10 mouse cellular contexts compared by ENCODE assay signal in genomic region chr11:26103698-26104097, GRCm38 (mm10).
DNase-seq lines count a peak whose midpoint lies in the region; ATAC-seq and TF ChIP-seq lines count a peak whose summit lies in the region.
"Had no signal": no experiment of that assay in that cellular context is flagged by ENCODE, and none has a peak within 500 bp of the region (broad histone marks: within the 10 kb centered on the region; RNA-seq: fewer than 3 reads in every experiment).

No protein-coding gene starts in this region.

- no peaks in the 10 kb centered on the region for H3K9me3 ChIP-seq in kidney, embryonic 16.5 days (ENCODE audit: low read length)
- no peaks in the 10 kb centered on the region for H3K9me3 ChIP-seq in forebrain, embryonic 14.5 days (replicated peaks; ENCODE audit: control insufficient read depth, low read length)
- no peaks in the 10 kb centered on the region for H3K9me3 ChIP-seq in midbrain, embryonic 16.5 days (replicated peaks; ENCODE audit: control insufficient read depth, low read length, poor library complexity, severe bottlenecking)
- H3K9me3 ChIP-seq: liver, embryonic 13.5 days had no signal

- no peaks in the 10 kb centered on the region for H3K36me3 ChIP-seq in kidney, embryonic 16.5 days (ENCODE audit: insufficient read depth, low read length)
- no peaks in the 10 kb centered on the region for H3K36me3 ChIP-seq in forebrain, embryonic 14.5 days (ENCODE audit: control insufficient read depth, insufficient read depth, low read length)
- H3K36me3 ChIP-seq in midbrain, embryonic 16.5 days (ENCODE audit: control insufficient read depth, insufficient read depth, low read length) = no peaks in the 10 kb centered on the region
- H3K36me3 ChIP-seq: liver, embryonic 13.5 days had no signal

- H3K27ac ChIP-seq in kidney, embryonic 16.5 days (ENCODE audit: low read length) = no peak overlapping the region
- no peak overlapping the region for H3K27ac ChIP-seq in forebrain, embryonic 14.5 days (ENCODE audit: low read depth, low read length)
- H3K27ac ChIP-seq in midbrain, embryonic 16.5 days (ENCODE audit: low read length) = peak overlapping the region; percentile 4; the same call in 1 of the 2 replicates
- H3K27ac ChIP-seq: liver, embryonic 13.5 days had no signal

- WGBS in kidney, embryonic 16.5 days = 7% methylated on average over 8 of the region's 8 CpGs
- WGBS in forebrain, embryonic 14.5 days = under 1% methylated on average over 8 of the region's 8 CpGs
- 1% methylated on average over 8 of the region's 8 CpGs for WGBS in midbrain, embryonic 16.5 days

- no peak overlapping the region for H3K4me3 ChIP-seq in kidney, embryonic 16.5 days (ENCODE audit: low read length)
- H3K4me3 ChIP-seq in forebrain, embryonic 14.5 days (ENCODE audit: low read depth, low read length) = no peak overlapping the region
- peak overlapping the region; percentile 20 for H3K4me3 ChIP-seq in midbrain, embryonic 16.5 days (ENCODE audit: low read depth, low read length)
- H3K4me3 ChIP-seq: liver, embryonic 13.5 days had no signal

- peak; percentile 9; the same call in 1 of the 2 replicates for ATAC-seq in kidney, embryonic 16.5 days (ENCODE audit: low FRiP score, low TSS enrichment)
- ATAC-seq in forebrain, embryonic 14.5 days = peak; percentile 52
- peak; percentile 61; the same call in 1 of the 2 replicates for ATAC-seq in midbrain, embryonic 16.5 days

- 0 out of 2 replicates have a peak overlapping the region, but pooled peaks have one; percentile 10 for H3K4me2 ChIP-seq in kidney, embryonic 16.5 days (replicated peaks; ENCODE audit: low read depth, low read length)
- peak overlapping the region; percentile 41 for H3K4me2 ChIP-seq in forebrain, embryonic 14.5 days (ENCODE audit: low read length)
- H3K4me2 ChIP-seq in midbrain, embryonic 16.5 days (ENCODE audit: low read length) = peak overlapping the region; percentile 50
- H3K4me2 ChIP-seq: liver, embryonic 13.5 days had no signal

- no peaks in the 10 kb centered on the region for H3K4me1 ChIP-seq in kidney, embryonic 16.5 days (ENCODE audit: insufficient read depth, low read length)
- H3K4me1 ChIP-seq in forebrain, embryonic 14.5 days (ENCODE audit: control insufficient read depth, insufficient read depth, low read length) = peaks cover 24% of the 10 kb centered on the region
- peaks cover 10% of the 10 kb centered on the region for H3K4me1 ChIP-seq in midbrain, embryonic 16.5 days (ENCODE audit: control insufficient read depth, insufficient read depth, low read length)
- H3K4me1 ChIP-seq: liver, embryonic 13.5 days had no signal

- no peaks in the 10 kb centered on the region; the same call in 1 of the 2 replicates for H3K27me3 ChIP-seq in kidney, embryonic 16.5 days (ENCODE audit: insufficient read depth, low read length)
- H3K27me3 ChIP-seq in forebrain, embryonic 14.5 days (replicated peaks; ENCODE audit: control insufficient read depth, insufficient read depth, low read length) = no peaks in the 10 kb centered on the region
- H3K27me3 ChIP-seq in midbrain, embryonic 16.5 days (ENCODE audit: control insufficient read depth, insufficient read depth, low read depth, low read length) = no peaks in the 10 kb centered on the region
- H3K27me3 ChIP-seq: liver, embryonic 13.5 days had no signal

- H3K9ac ChIP-seq in kidney, embryonic 16.5 days (replicated peaks; ENCODE audit: low read length) = no peak overlapping the region
- H3K9ac ChIP-seq in forebrain, embryonic 14.5 days (ENCODE audit: low read length) = no peak overlapping the region
- H3K9ac ChIP-seq in midbrain, embryonic 16.5 days (ENCODE audit: low read depth, low read length) = peak overlapping the region; percentile 10; the same call in 1 of the 2 replicates
- H3K9ac ChIP-seq: liver, embryonic 13.5 days had no signal

- TF ChIP-seq CTCF in brain, embryonic 14.5 days (IDR thresholded peaks at IDR 0.05; ENCODE audit: borderline replicate concordance, extremely low read depth, insufficient read depth, insufficient read length) = no peak

- TF ChIP-seq POLR2A in brain, embryonic 14.5 days (IDR thresholded peaks at IDR 0.05; ENCODE audit: borderline replicate concordance, extremely low read depth, insufficient read depth, insufficient read length, poor library complexity, severe bottlenecking) = no peak

- no peak for DNase-seq in kidney, adult 9 months
- DNase-seq in brain, embryonic 14.5 days (ENCODE audit: low read depth) = peak; percentile 85
- peak; percentile 74 for DNase-seq in forebrain, embryonic 14.5 days (ENCODE audit: low spot score)
- no peak for DNase-seq in urinary bladder, postnatal 25 days (ENCODE audit: low spot score)
- DNase-seq in ovary, adult 18-20 months (ENCODE audit: low spot score) = no peak
- DNase-seq in testis, postnatal 14 days (ENCODE audit: low spot score) = no peak
- DNase-seq: kidney, adult 11 months; liver, embryonic 13.5 days had no signal

Comparison
In these comparisons a context has a peak if more than half of its experiments do, and no peak if none do; other contexts are left out.
1. ATAC-seq: peak in every context shown above with its lines; median percentile 61 in midbrain, embryonic 16.5 days; 52 in forebrain, embryonic 14.5 days; 9 in kidney, embryonic 16.5 days.
2. DNase-seq: peak in brain, embryonic 14.5 days (single experiment) and forebrain, embryonic 14.5 days (single experiment); none in kidney, adult 9 months (single experiment), urinary bladder, postnatal 25 days (single experiment), ovary, adult 18-20 months (single experiment) and testis, postnatal 14 days (single experiment).
3. Peak in every context shown above with its lines, with median percentiles within 50 percentile points of each other: H3K4me2 ChIP-seq.